Mouse (Mus musculus) kidney, adult 2 months (tissue): ENCODE results near the gene Hist1h4d.

ENCODE experiments used
- CTCF ChIP-seq: fragments of 200-500 bp; conservative IDR thresholded peaks from 2 replicates; pipeline ENCODE4 v1.5.1; 2011; ENCODE audit warnings: low read depth, mild to moderate bottlenecking, control low read depth, low read length, moderate library complexity, mixed read lengths; ENCODE audit not compliant: insufficient read depth, insufficient read length
- POLR2A ChIP-seq: fragments of 200-500 bp; IDR thresholded peaks from one replicate; pipeline ENCODE4 v1.6.1; 2011; ENCODE audit warnings: low read depth, low read length, control low read depth

DNA sequence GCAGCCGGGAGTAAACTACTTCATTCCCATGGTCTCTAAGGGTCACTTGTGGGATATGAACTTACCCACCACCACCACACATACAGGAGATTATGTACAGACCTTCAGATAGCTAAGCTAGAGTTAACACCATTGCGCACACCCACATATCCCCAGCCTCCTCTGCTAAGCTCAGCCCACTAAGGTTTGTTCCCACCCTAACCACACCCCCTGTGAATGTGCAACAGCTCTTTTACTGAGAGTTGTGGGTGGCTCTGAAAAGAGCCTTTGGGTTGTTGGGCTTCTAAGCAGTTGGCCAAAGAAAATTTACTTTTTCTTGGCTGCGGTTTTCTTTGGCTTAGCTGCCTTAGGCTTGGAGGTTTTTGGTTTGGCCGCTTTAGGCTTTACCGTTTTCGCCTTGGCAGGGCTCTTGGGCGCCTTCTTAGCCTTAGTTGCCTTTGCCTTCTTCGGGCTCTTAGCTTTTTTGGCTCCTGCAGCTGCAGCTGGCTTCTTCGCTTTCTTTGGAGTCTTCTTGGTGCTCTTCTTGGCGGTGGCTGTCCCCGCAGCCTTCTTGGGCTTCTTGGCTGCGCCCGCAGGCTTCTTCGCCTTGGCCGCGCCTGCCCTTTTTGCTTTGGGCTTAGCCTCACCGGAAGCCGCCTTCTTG is 40.3 kb downstream of the Hist1h4d start:
- TF ChIP-seq CTCF (no peak), POLR2A (peak; percentile 26)
